Mouse (Mus musculus) adrenal gland, adult 2 months (tissue): Measurements from ENCODE around the gene Flywch2. TPM values are rescaled to one million over a fixed set of nuclear protein-coding genes. Genes with fewer than 3 reads are reported as not detected.

Experiments used
- DNase-seq: peaks from one replicate; pipeline ENCODE4 v3.0.0; 2021
- long read RNA-seq: library from polyadenylated mRNA; stranded (forward); transcript quantifications from one replicate; pipeline ENCODE4 v2.0.0, GENCODE M21; 2021
- polyA plus RNA-seq: library from polyadenylated mRNA; depleted of rRNA; stranded (reverse); fragments of >200 nt; gene quantifications from 2 replicates; pipeline ENCODE4 v1.2.3, GENCODE M21; 2012; rRNA removed
- total RNA-seq, 2 experiments: library from RNA; stranded (reverse); gene quantifications; 2 replicates each; pipeline ENCODE4 v1.2.3; 2021

Gene Flywch2
- total RNA-seq (1 to 10 TPM; 4.3 to 6.7 TPM), polyA plus RNA-seq (8.7 and 12.0 TPM in 2 replicates)
- long read RNA-seq, partial matches to known transcripts, result 0 of 4 reads
- long read RNA-seq, other reads (novel, unspliced or antisense), result 3 of 4 reads

DNA sequence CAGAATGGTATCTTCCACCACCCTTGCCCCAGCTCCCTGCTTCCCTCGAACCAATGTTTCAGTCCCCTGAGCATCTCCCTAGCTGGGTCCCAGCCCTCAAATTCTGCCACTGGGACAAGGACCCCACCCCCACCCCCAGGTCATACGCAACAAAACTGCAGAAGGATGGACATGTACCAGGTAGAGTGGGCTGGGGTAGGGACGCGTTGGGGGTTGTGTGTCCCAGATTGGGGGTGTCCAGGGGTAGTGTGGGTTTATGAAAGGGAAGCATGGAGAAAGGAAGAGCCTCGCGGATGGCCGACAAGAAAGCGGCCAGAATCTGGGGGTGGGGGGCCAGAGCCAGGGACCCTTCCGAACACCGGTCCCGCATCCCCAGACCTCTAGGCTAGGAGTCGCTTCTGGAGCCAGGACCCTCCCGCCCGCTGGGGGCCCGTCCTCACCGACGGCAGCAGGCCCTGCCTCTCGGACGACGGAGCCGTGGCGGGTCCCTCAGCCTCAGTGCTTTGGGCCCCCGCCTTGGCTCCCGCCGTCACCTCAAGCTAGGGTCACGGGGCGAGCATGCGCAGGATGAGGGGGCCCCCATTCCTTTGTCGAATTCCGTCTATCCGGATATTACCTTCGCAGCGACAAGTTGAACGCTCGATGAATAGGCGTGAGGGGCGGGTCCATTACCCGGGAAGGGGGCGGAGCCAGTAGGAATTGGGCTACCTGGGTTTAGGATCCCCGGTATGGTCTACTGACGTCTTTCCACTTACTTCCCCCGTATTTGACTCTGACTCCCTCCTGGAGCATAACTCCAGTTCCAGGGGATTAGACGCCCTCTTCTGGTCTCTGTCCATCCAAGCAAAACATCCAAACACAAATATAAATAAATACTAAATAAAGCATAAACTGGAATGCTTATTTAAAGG, at the start of gene Flywch2:
Gene Flywch2 (minus strand): TSS at position 521 of the 911 bp plus-strand sequence.
- peak; percentile 83 for DNase-seq

DNA sequence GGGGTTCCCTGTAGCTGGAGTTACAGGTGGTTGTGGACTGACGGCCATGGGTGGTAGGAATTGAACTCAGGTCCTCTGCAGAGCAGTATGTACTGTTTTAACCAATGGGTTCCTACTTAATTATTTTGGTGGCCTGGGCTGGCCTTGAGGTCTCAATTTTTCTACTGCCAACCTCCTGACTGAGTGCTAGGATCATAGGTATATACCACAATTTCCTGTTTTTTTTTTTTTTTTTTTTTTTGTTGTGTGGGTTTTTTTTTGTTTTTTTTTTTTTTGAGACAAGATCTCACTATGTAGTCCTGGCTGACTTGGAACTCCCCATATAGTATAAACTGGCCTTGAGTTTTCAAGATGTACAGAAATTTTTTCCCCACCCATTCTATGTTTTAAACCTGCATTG, 45.3 kb upstream of the Flywch2 start:
- DNase-seq, result no peak

DNA sequence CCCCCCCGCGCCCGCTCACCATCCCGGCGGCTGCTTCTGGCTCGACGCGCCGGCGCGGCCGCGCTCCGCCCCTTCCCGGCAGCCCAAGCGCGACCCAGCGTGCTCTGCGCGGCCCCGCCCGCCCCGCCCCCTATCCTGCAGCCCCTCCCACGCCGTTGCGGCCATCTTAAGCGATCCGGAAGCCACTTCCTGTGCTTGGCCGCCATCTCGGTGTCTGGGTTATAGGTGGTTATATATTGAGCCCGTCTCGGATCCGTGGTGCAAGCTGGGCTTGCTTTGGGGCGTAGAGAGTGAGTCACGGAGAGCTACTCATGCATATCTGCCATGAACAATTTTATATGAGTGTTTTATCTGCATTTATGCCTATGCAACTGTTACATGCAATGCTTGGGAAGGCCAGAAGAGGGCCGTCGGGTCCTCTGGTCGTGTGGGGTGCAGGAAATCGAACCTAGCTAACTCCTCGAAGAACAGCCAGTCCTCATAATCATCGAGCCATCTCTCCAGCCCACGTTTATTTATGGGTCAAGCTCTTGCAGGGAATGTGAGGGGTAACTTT, 43.3 kb upstream of the Flywch2 start, which contains the start of gene Elob:
Gene Elob (minus strand): TSS at position 73 of the 556 bp plus-strand sequence.
- peak; percentile 91 for DNase-seq

DNA sequence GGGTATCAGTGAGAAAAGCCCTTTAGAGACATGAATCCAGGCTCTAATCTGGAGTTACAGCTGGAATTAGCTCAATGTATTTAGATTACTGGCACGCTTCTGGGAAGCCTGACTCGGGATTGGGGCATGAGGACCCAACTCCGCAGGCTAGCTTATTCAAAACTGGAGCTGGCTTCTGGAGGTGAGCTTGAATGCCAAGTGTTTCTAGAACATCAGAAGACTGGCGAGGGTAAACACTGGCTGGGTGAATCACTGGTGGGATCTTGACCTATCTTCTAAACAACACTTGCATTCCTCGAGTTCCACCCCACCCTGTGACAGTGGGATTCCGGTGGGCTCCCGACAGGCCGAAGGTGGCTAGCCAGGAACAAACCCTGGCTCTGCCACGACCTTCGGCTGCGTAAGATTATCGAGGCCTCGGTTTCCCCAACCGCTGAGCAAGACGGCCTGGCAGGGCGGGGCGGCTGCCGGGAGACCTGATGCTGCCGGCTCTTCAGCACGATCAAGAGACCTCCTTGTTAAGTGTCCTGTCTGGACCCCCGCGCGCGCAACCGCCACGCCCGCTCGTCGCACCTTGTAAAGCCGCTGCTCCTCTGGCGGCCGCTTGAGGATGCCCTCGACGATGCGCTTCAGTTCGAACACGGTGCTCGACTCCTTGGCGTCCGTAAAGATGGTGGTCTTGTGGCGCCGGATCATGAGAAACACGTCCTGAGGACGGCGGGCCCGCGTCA, 42.6 kb upstream of the Flywch2 start:
- no peak for DNase-seq

DNA sequence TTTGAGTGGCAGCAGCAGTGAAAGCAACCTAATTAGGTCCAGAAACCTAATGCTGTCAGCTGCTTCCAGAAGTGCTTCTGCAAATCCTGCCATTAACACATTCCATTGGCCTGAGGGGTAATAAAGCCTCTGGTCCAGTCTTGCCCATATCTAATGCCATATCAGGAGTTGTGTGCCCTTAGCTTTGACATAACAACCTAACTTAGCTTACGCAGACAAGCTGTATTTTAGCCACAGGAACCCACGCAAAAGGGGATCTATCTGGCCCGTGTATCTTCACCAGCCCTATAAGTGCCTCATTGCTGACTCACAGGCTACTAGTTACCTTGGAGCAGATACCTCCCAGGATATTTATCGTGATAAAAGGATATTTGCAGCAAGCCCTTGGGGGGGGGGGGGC, 39.7 kb upstream of the Flywch2 start:
- no peak for DNase-seq

DNA sequence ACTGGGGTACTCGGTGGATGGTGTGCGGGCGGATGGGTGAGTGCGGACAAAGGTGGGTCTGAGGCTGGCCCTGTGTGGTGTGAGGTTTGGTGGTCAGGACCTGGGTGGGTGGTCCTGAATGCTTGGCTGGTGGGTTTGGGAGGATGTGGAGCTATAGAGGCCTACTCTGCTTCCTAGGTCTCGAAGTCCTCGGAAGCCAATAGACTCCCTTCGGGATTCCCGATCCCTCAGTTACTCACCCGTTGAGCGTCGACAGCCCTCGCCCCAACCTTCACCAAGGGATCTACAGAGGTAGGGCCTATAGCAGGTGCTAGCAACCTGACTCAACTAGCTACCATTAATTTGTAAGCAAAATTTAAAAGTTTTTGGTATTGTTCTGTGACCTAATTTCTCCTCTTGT, 37.7 kb upstream of the Flywch2 start:
- DNase-seq, result no peak

DNA sequence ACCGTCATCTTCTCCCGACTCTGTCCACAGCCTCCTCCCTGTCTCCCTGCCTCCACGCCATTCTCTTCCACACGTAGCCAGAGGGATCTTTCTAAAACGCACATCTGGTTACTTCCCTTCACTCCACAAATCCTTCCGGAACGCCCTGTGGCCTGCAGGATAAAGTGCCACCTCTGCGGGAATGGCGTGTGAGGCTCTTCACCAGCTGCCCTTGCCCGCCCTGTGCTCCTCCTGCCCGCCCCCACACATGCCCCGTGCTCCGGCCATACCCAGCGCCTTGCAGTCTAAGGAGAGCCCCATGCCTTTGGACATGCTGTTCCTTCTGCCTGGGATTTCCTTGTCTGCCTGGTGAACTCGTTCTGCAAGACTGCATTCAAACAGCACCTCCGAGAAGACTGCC, 37.1 kb upstream of the Flywch2 start:
- no peak for DNase-seq

DNA sequence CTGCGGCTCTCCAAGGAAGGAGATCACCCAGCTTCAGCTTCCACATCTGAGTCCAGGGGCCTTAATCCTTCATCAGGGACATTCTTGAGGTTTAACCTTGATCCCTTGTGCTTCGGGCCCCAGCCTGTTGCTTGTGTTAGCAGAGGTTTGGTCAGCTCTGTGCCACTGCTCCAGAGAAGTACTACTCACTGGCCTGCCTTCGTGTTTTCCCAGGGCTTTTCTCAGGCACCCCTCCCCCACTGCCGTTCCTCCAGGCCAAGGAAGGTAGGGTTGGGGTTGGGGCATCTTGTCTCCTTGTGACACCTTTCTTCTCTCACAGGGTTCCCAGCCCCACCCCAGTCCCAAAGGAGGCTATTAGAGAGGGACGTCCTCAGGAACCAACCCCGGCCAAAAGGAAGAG, 36.2 kb upstream of the Flywch2 start:
- DNase-seq, result no peak

DNA sequence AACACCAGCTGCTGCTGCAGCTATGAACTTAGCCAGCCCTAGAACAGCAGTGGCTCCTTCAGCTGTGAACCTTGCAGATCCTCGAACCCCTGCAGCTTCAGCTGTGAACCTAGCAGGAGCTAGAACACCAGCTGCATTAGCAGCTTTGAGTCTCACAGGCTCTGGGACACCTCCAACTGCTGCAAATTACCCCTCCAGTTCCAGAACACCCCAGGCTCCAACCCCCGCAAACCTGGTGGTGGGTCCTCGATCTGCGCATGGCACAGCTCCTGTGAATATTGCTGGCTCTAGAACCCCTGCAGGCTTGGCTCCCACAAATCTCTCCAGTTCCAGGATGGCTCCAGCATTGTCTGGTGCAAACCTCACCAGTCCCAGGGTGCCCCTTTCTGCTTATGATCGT, 34.9 kb upstream of the Flywch2 start:
- no peak for DNase-seq

DNA sequence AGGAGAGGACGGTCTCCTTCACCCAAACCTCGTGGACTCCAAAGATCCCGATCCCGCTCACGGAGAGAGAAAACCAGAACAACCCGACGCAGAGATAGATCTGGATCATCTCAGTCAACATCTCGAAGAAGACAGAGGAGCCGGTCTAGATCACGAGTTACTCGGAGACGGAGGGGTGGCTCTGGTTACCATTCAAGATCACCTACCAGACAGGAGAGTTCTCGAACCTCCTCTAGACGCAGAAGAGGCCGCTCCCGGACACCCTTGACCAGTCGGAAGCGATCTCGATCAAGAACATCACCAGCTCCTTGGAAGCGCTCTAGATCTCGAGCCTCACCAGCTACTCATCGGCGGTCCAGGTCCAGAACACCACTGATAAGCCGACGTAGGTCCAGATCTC, 33.4 kb upstream of the Flywch2 start:
- DNase-seq, result no peak

DNA sequence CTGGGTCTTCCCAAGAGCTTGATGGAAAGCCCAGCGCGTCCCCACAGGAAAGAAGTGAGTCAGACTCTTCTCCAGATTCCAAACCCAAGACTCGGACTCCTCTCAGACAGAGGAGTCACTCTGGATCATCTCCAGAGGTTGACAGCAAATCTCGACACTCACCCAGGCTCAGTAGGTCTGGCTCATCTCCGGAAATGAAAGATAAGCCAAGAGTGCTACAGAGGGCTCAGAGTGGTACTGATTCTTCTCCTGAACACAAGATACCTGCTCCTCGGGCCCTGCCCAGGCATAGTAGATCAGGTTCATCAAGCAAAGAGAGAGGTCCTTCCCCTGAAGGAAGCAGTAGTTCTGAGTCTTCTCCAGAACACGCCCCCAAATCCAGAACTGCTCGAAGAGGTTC, 32.7 kb upstream of the Flywch2 start:
- DNase-seq, result no peak

DNA sequence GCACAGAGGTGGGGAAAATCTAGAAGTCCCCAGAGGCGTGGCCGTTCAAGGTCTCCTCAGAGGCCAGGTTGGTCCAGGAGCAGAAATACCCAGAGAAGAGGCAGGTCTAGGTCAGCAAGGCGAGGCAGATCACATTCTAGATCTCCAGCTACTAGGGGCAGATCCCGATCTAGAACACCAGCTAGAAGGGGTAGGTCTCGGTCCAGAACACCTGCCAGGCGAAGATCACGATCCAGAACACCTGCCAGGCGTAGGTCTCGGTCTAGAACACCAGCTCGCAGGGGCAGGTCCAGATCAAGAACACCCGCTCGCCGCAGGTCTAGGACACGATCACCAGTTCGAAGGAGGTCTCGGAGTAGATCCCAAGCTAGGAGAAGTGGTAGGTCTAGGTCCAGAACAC, 29.8 kb upstream of the Flywch2 start:
- DNase-seq, result no peak

DNA sequence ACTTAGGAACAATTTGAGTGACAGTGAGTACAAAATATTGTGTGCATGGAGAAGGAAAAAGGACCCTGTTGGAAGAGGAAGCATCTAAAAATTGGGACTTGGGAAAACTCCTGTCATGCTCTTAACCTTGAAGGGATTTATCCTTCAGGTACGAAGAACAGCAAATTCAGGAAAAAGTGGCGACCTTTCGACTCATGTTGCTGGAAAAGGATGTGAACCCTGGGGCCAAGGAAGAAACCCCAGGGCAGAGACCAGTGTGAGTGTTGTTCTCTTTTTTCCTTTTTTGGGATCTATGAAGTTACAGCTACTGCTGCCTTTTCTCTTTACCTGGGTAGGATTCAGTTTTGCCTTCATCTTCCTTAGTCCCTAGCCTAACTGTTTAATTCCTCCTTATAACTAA, 22.0 kb upstream of the Flywch2 start:
- DNase-seq, result no peak

DNA sequence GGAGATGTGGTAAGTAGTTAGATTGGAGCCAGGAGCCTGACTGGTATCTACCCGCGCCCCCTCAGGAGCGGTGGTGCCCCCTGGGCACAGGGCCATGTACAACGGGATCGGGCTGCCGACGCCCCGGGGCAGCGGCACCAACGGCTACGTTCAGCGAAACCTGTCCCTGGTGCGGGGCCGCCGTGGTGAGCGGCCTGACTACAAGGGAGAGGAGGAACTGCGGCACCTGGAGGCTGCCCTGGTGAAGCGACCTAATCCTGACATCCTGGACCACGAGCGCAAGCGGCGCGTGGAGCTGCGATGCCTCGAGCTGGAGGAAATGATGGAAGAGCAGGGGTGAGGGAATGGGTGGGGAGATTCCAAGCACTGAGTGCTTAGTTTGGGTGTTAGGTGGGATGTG, 21.0 kb upstream of the Flywch2 start:
- DNase-seq, result peak; percentile 66

DNA sequence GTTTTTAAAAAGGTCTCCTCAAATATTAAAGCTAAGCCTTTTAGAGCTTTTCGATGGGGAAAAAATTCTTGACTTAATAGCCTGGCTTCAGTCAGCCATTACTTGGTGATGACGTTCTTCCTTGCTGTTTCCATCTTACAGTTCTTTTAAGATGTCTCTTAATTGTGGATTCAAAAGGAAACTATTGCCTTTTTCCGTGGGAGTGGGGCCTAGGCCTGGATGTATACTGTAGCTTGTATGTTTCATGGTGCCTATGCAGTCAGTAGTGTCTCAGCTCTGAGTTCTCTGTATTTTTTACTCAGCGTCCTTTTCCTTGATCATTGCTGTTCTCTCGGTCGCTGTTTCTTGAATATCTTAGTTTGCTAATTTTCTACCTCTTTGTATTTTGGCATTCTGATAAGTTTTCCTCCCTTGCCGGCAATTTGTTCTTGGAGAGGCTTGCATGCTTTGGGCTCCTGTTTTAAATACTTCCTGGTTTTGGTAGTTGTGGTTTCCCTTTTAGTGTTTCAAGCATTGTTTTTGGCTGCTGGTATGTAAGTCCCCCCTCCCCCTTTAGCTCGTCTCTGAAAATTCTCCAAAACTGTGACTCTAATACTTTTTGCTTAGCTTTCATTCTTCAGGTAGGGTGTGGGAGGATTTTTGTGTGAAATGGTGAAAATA, 18.7 kb upstream of the Flywch2 start:
- DNase-seq, result no peak

DNA sequence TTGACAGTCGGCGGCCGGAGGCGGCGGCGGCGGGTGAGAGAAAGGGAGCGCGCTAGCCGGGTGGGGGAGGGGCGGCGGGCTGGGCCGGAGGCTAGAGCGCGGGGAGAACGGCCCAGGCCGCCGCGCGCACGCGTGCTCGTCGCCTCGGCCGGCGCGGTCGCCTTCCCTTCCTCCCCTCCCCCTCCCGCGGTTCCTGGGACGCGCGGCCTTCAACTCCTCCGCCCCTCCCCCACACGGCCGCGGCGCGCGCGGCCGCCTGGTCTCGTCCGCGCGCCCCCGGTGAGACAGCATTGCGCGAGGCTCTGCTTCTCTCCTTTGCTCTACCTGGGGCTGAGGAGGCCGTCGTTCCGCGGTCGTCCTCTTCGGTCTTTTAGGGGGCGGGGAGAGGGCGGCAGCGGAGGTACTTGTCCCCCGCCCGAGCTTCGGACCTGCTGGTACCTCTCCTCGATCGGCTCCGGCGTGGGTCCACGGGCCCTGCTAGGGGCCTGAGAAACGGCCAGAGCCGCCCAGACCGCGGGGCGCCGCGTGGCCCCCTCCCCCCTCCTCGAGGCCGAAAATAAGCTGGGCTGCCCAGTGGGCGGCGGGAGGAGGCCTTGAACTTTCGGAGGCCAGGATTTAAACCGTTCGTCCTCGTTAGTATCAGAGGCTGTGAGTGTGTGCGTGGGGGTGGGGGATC, 17.6 kb upstream of the Flywch2 start:
- DNase-seq, result peak; percentile 88

DNA sequence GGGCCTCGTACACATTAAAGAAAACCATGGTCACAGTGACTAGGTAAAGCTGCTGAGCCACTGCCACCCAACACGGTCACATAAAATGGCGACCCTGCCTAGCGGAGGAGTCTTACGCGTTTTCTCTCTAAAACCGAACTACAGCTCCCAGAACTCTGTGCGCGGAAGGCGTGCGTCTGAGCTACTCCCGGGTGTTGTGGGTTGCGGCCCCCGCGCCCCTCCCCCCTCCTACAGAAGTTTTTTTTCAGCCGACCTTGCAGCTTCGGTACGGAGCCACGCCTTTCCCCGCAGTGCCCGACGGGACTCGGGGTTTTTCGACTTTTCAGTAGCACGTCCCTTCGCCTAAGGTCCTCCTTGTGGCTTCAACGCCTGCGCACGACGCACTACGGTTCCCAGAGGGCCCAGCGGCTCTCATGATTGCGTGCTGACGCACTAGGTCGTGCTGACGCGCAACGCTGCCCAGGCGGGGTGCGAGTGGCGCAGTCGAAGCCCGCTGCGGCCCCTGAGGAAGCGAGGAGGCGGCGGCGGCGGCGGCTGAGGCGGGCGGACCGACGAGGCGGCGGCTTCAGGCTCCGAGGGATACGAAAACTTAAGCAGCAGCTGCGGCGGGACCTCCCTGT, 17.0 kb upstream of the Flywch2 start:
- DNase-seq, result peak; percentile 98

DNA sequence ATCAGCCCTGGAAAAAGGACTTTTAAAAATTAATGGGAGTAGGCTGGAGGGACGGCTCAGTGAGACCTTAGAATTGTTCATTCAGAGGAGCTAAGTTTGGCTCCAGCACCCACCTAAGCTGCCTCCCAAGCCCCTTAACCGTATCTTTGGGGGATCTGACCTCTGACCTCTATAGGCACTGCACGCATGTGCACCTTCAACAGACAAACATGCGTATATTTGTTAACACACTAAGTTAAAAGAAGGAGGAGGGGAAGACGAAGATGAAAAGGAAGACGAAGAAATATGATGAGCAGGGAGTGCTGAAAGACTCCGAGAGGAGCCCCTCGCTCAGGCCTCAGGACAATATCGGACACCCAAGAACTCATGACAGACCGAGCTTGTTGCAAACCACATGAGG, 15.7 kb upstream of the Flywch2 start:
- peak; percentile 3 for DNase-seq

DNA sequence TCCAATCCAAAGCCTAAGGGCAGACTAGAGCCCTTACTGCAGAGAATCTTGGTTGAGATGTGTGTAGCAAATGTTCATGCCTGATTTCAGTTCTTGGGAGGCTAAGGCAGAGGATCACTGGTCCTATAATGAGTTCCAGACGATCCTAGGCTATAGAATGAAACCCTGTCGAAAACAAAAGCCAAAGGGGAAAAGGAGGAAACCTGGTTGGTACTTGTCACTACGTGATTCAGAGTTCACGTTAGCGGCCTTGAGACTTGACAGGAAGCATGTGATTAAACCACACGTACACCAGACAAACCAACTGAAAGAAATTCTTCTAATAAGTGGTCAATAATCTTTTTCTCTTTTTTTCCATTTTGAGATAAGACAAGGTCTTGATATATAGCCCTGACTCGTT, 11.4 kb upstream of the Flywch2 start:
- no peak for DNase-seq

DNA sequence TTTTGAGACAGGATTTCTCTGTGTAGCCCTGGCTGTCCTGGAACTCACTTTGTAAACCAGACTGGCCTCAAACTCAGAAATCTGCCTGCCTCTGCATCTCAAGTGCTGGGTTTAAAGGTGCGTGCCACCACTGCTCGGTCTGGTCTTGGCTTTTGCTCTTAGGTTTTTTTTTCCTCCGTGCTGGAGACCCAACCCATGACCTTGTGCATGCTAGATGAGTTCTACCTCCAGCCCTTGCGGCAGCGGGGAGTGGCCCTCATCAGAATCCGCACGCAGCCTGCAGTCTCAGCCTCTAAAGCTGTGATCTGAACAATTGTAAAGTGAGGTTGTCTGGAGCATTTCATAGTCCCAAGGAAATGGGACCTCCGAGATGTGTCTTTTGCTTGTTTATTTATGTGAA, 9.4 kb upstream of the Flywch2 start:
- no peak for DNase-seq

DNA sequence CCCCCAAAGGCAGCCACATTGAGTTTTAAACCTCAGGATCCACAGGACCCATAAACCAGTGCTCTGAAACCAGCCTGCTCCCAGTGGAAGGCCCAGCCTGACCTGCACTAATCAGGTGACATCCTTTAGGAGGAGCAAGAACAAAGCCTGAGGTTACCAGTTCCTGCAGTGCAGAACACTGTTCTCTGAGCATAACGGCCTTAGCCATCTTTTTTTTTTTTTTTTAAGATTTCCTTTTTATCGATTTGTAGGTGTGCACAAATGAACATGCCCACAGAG, 5.1 kb upstream of the Flywch2 start:
- DNase-seq, result no peak
